Mouse (Mus musculus): ENCODE data around the gene Fgfr2. TPM values are rescaled to one million over a fixed set of nuclear protein-coding genes. Genes with fewer than 3 reads are reported as not detected.

Fgfr2 gene
- polyA plus RNA-seq, 1 experiment from 2014 or later, result 93.6 TPM

GRCm38 (mm10) chr7:131602106-131602505 is 1521.0 kb downstream of the Fgfr2 start:
- ATAC-seq (replicated peaks; ENCODE audit: low FRiP score) (no peak), DNase-seq (ENCODE audit: low spot score) (peak; percentile 18)
- Histone ChIP-seq H3K27me3 (ENCODE audit: control insufficient read depth, insufficient read depth, low read length) (peaks cover 26% of the 10 kb centered on the region), H3K9me3 (ENCODE audit: control insufficient read depth, low read length) (no peaks in the 10 kb centered on the region), H3K4me3 (ENCODE audit: low read depth, low read length) (no peak overlapping the region), H3K4me2 (ENCODE audit: low read depth, low read length, severe bottlenecking) (no peak overlapping the region), H3K9ac (ENCODE audit: low read length) (no peak overlapping the region), H3K36me3 (ENCODE audit: control insufficient read depth, insufficient read depth, low read length) (no peaks in the 10 kb centered on the region), H3K4me1 (replicated peaks; ENCODE audit: control insufficient read depth, insufficient read depth, low read length) (peaks cover 17% of the 10 kb centered on the region), H3K27ac (ENCODE audit: low read depth, low read length) (no peak overlapping the region)
- 78% methylated on average over 7 of the region's 7 CpGs for WGBS

GRCm38 (mm10) chr7:131598483-131598824 is 1524.7 kb downstream of the Fgfr2 start:
- WGBS, result 2% methylated on average over 5 of the region's 5 CpGs
- peak; percentile 83 for DNase-seq (ENCODE audit: low spot score)
- H3K4me2 ChIP-seq (ENCODE audit: low read depth, low read length, severe bottlenecking), result peak overlapping the region; percentile 27; the same call in 1 of the 2 replicates
- H3K9me3 ChIP-seq (ENCODE audit: control insufficient read depth, low read length), result no peaks in the 10 kb centered on the region
- H3K27me3 ChIP-seq (ENCODE audit: control insufficient read depth, insufficient read depth, low read length), result peaks cover 33% of the 10 kb centered on the region
- H3K4me3 ChIP-seq (ENCODE audit: low read depth, low read length), result no peak overlapping the region
- peaks cover 17% of the 10 kb centered on the region for H3K4me1 ChIP-seq (replicated peaks; ENCODE audit: control insufficient read depth, insufficient read depth, low read length)
- H3K27ac ChIP-seq (ENCODE audit: low read depth, low read length), result no peak overlapping the region
- ATAC-seq (replicated peaks; ENCODE audit: low FRiP score), result peak; percentile 44
- peak overlapping the region; percentile 32 for H3K9ac ChIP-seq (ENCODE audit: low read length)
- H3K36me3 ChIP-seq (ENCODE audit: control insufficient read depth, insufficient read depth, low read length), result no peaks in the 10 kb centered on the region

- no peaks in the 10 kb centered on the region for H3K9me3 ChIP-seq (ENCODE audit: control insufficient read depth, low read length)
These were observed 1525.2 kb downstream of the Fgfr2 start for GRCm38 (mm10) chr7:131597779-131598482.

GRCm38 (mm10) chr7:131585551-131585950 is 1537.6 kb downstream of the Fgfr2 start:
- Histone ChIP-seq H3K27ac (ENCODE audit: low read depth, low read length) (no peak overlapping the region), H3K9ac (ENCODE audit: low read length) (no peak overlapping the region), H3K9me3 (ENCODE audit: control insufficient read depth, low read length) (no peaks in the 10 kb centered on the region), H3K4me2 (ENCODE audit: low read depth, low read length, severe bottlenecking) (no peak overlapping the region), H3K4me3 (ENCODE audit: low read depth, low read length) (no peak overlapping the region), H3K36me3 (ENCODE audit: control insufficient read depth, insufficient read depth, low read length) (no peaks in the 10 kb centered on the region), H3K4me1 (replicated peaks; ENCODE audit: control insufficient read depth, insufficient read depth, low read length) (no peaks in the 10 kb centered on the region), H3K27me3 (ENCODE audit: control insufficient read depth, insufficient read depth, low read length) (peaks cover 2% of the 10 kb centered on the region; the same call in 1 of the 2 replicates)
- DNase-seq (ENCODE audit: low spot score) (no peak), ATAC-seq (replicated peaks; ENCODE audit: low FRiP score) (no peak)
- WGBS, result 83% methylated on average over 5 of the region's 5 CpGs

More at GRCm38 (mm10) chr7:131597779-131598482, 1525.2 kb downstream of the Fgfr2 start:
- 8% methylated on average over 12 of the region's 12 CpGs for WGBS
- H3K4me1 ChIP-seq (replicated peaks; ENCODE audit: control insufficient read depth, insufficient read depth, low read length), result peaks cover 15% of the 10 kb centered on the region
- H3K4me2 ChIP-seq (ENCODE audit: low read depth, low read length, severe bottlenecking), result peak overlapping the region; percentile 27; the same call in 1 of the 2 replicates
- no peaks in the 10 kb centered on the region for H3K36me3 ChIP-seq (ENCODE audit: control insufficient read depth, insufficient read depth, low read length)
- DNase-seq (ENCODE audit: low spot score), result peak; percentile 88
- peak; percentile 93 for ATAC-seq (replicated peaks; ENCODE audit: low FRiP score)
- no peak overlapping the region for H3K4me3 ChIP-seq (ENCODE audit: low read depth, low read length)
- peak overlapping the region; percentile 32 for H3K9ac ChIP-seq (ENCODE audit: low read length)
- H3K27me3 ChIP-seq (ENCODE audit: control insufficient read depth, insufficient read depth, low read length), result peaks cover 33% of the 10 kb centered on the region
- no peak overlapping the region for H3K27ac ChIP-seq (ENCODE audit: low read depth, low read length)

- no peaks in the 10 kb centered on the region for H3K27me3 ChIP-seq (ENCODE audit: control insufficient read depth, insufficient read depth, low read length)
- WGBS, result 79% methylated on average over 9 of the region's 9 CpGs
- no peak overlapping the region for H3K9ac ChIP-seq (ENCODE audit: low read length)
- no peaks in the 10 kb centered on the region for H3K9me3 ChIP-seq (ENCODE audit: control insufficient read depth, low read length)
- no peaks in the 10 kb centered on the region for H3K4me1 ChIP-seq (replicated peaks; ENCODE audit: control insufficient read depth, insufficient read depth, low read length)
- no peak for ATAC-seq (replicated peaks; ENCODE audit: low FRiP score)
- no peak for DNase-seq (ENCODE audit: low spot score)
- H3K4me2 ChIP-seq (ENCODE audit: low read depth, low read length, severe bottlenecking), result no peak overlapping the region
- no peaks in the 10 kb centered on the region for H3K36me3 ChIP-seq (ENCODE audit: control insufficient read depth, insufficient read depth, low read length)
- H3K27ac ChIP-seq (ENCODE audit: low read depth, low read length), result no peak overlapping the region
- no peak overlapping the region for H3K4me3 ChIP-seq (ENCODE audit: low read depth, low read length)
These were observed 1541.0 kb downstream of the Fgfr2 start for GRCm38 (mm10) chr7:131582178-131582577.

- Histone ChIP-seq H3K9ac (ENCODE audit: low read length) (no peak overlapping the region), H3K27ac (ENCODE audit: low read depth, low read length) (no peak overlapping the region), H3K27me3 (ENCODE audit: control insufficient read depth, insufficient read depth, low read length) (no peaks in the 10 kb centered on the region), H3K36me3 (ENCODE audit: control insufficient read depth, insufficient read depth, low read length) (peaks cover 3% of the 10 kb centered on the region), H3K4me2 (ENCODE audit: low read depth, low read length, severe bottlenecking) (no peak overlapping the region), H3K4me3 (ENCODE audit: low read depth, low read length) (no peak overlapping the region), H3K9me3 (ENCODE audit: control insufficient read depth, low read length) (no peaks in the 10 kb centered on the region), H3K4me1 (replicated peaks; ENCODE audit: control insufficient read depth, insufficient read depth, low read length) (no peaks in the 10 kb centered on the region)
- peak; percentile 26 for DNase-seq (ENCODE audit: low spot score)
- WGBS, result 81% methylated on average over 6 of the region's 6 CpGs
- no peak for ATAC-seq (replicated peaks; ENCODE audit: low FRiP score)
These were observed 1547.9 kb downstream of the Fgfr2 start for GRCm38 (mm10) chr7:131575246-131575645.

GRCm38 (mm10) chr7:131560697-131561042 is 1562.5 kb downstream of the Fgfr2 start:
- Histone ChIP-seq H3K4me1 (replicated peaks; ENCODE audit: control insufficient read depth, insufficient read depth, low read length) (peaks cover 7% of the 10 kb centered on the region; the same call in 1 of the 2 replicates), H3K9ac (ENCODE audit: low read length) (peak overlapping the region; percentile 94), H3K4me2 (ENCODE audit: low read depth, low read length, severe bottlenecking) (peak overlapping the region; percentile 57; the same call in 1 of the 2 replicates), H3K4me3 (ENCODE audit: low read depth, low read length) (peak overlapping the region; percentile 58), H3K27ac (ENCODE audit: low read depth, low read length) (peak overlapping the region; percentile 80), H3K36me3 (ENCODE audit: control insufficient read depth, insufficient read depth, low read length) (no peaks in the 10 kb centered on the region; the same call in 1 of the 2 replicates), H3K9me3 (ENCODE audit: control insufficient read depth, low read length) (no peaks in the 10 kb centered on the region), H3K27me3 (ENCODE audit: control insufficient read depth, insufficient read depth, low read length) (peaks cover 33% of the 10 kb centered on the region)
- no peak for DNase-seq (ENCODE audit: low spot score)
- ATAC-seq (replicated peaks; ENCODE audit: low FRiP score), result peak; percentile 45
- WGBS, result under 1% methylated on average over 14 of the region's 14 CpGs

- peak within 1 kb of the TSS; percentile 80 for H3K27ac ChIP-seq (ENCODE audit: low read depth, low read length)
- ATAC-seq (replicated peaks; ENCODE audit: low FRiP score), result peak; percentile 94
These were observed 1563.0 kb downstream of the Fgfr2 start, which contains the start of gene Bub3 for GRCm38 (mm10) chr7:131559986-131560696. TSS of gene Bub3 (plus strand) at chr7:131560222.

More at GRCm38 (mm10) chr7:131559986-131560696, 1563.0 kb downstream of the Fgfr2 start, which contains the start of gene Bub3:
- H3K9ac ChIP-seq (ENCODE audit: low read length), result peak within 1 kb of the TSS; percentile 94
- under 1% methylated on average over 48 of the region's 51 CpGs for WGBS
- peaks cover 39% of the 10 kb centered on the region for H3K27me3 ChIP-seq (ENCODE audit: control insufficient read depth, insufficient read depth, low read length)
- H3K4me2 ChIP-seq (ENCODE audit: low read depth, low read length, severe bottlenecking), result peak within 1 kb of the TSS; percentile 57
- peak within 1 kb of the TSS; percentile 58 for H3K4me3 ChIP-seq (ENCODE audit: low read depth, low read length)
- H3K9me3 ChIP-seq (ENCODE audit: control insufficient read depth, low read length), result no peaks in the 10 kb centered on the region
- DNase-seq (ENCODE audit: low spot score), result peak; percentile 93
- H3K4me1 ChIP-seq (replicated peaks; ENCODE audit: control insufficient read depth, insufficient read depth, low read length), result peaks cover 7% of the 10 kb centered on the region; the same call in 1 of the 2 replicates
- no peaks in the 10 kb centered on the region; the same call in 1 of the 2 replicates for H3K36me3 ChIP-seq (ENCODE audit: control insufficient read depth, insufficient read depth, low read length)
